Mouse (Mus musculus) ovary, postnatal 10 days (tissue): ENCODE results near the gene Pnp2.
"Not testable (repeated sequence)": the region's sequence is repeated elsewhere in the genome, so short reads cannot be mapped to it uniquely, and the experiment has no call there.

Experiments used
- DNase-seq: peaks from one replicate; pipeline ENCODE4 v3.0.0; 2022; ENCODE audit warnings: low spot score

Gene Pnp2

GRCm38 (mm10) chr14:50955942-50956508, at the start of gene Pnp2:
Pnp2 (plus strand) TSS chr14:50955992.
- DNase-seq = peak; percentile 18

- DNase-seq = no peak
Measured at GRCm38 (mm10) chr14:50908126-50908525, 47.7 kb upstream of the Pnp2 start.

GRCm38 (mm10) chr14:50911356-50911755, 44.4 kb upstream of the Pnp2 start:
- DNase-seq = no peak

GRCm38 (mm10) chr14:50923437-50923836, 32.4 kb upstream of the Pnp2 start:
- DNase-seq = not testable (repeated sequence)

GRCm38 (mm10) chr14:50924281-50925064, 31.3 kb upstream of the Pnp2 start, which contains the start of the genes Osgep and Apex1:
Osgep (minus strand) TSS chr14:50924893.
Apex1 (plus strand) TSS chr14:50924968.
- DNase-seq = peak; percentile 95

- DNase-seq = no peak
Measured at GRCm38 (mm10) chr14:50925111-50925920, 30.5 kb upstream of the Pnp2 start.

- DNase-seq = no peak
Measured at GRCm38 (mm10) chr14:50927366-50927765, 28.4 kb upstream of the Pnp2 start.

- no peak for DNase-seq
Measured at GRCm38 (mm10) chr14:50929951-50930350, 25.8 kb upstream of the Pnp2 start.

- peak; percentile 4 for DNase-seq
Measured at GRCm38 (mm10) chr14:50930377-50930753, 25.4 kb upstream of the Pnp2 start.

GRCm38 (mm10) chr14:50930754-50931492, 24.9 kb upstream of the Pnp2 start, which contains the start of the genes Pip4p1 and Pnp:
Pip4p1 (minus strand) TSS chr14:50930856.
Pnp (plus strand) TSS chr14:50931082.
- DNase-seq = peak; percentile 89

GRCm38 (mm10) chr14:50931493-50932020, 24.2 kb upstream of the Pnp2 start:
- DNase-seq = no peak

- no peak for DNase-seq
Measured at GRCm38 (mm10) chr14:50936649-50937048, 19.1 kb upstream of the Pnp2 start.

GRCm38 (mm10) chr14:50938119-50938908, 17.5 kb upstream of the Pnp2 start:
- no peak for DNase-seq

- no peak for DNase-seq
Measured at GRCm38 (mm10) chr14:50938940-50939339, 16.9 kb upstream of the Pnp2 start.

GRCm38 (mm10) chr14:50943932-50944667, 11.7 kb upstream of the Pnp2 start, which contains the start of gene Gm49342:
Gm49342 (plus strand) TSS chr14:50944517.
- peak; percentile 97 for DNase-seq

- not testable (repeated sequence) for DNase-seq
Measured at GRCm38 (mm10) chr14:50944668-50945033, 11.1 kb upstream of the Pnp2 start.

- not testable (repeated sequence) for DNase-seq
Measured at GRCm38 (mm10) chr14:50945081-50945480, 10.7 kb upstream of the Pnp2 start.

- not testable (repeated sequence) for DNase-seq
Measured at GRCm38 (mm10) chr14:50945526-50945925, 10.3 kb upstream of the Pnp2 start.

GRCm38 (mm10) chr14:50955487-50955886, 305 bp upstream of the Pnp2 start:
- no peak for DNase-seq

GRCm38 (mm10) chr14:50956724-50957123, 932 bp downstream of the Pnp2 start:
- DNase-seq = not testable (repeated sequence)
